Mouse (Mus musculus): ENCODE data around the gene Zfp784. TPM values are rescaled to one million over a fixed set of nuclear protein-coding genes. Genes with fewer than 3 reads are reported as not detected.
A peak's percentile ranks its signal among the peaks of the same experiment; 100 is the strongest.

The Zfp784 gene
- polyA plus RNA-seq, 1 experiment = 8.4 TPM

DNA sequence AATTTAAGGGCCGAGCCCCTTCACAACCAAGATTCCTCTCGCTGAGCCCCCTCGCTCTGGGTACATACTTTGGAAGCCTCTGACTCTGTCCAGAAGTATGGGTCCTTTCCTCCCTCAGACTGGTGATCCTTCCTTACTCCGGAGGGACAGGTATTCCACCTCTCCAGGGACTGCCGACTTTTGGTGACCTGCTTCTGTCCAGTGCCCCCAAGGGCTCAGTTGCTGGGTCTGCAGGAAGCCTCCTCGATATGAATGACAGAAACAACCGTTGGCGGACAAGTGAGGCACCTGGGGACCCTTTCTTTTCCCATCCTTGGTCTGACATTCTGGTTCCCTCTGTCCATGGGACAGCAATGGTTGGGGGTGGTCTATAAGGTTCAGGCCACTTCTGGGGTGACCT lies 19.1 kb upstream of the Zfp784 start:
- 30% methylated on average over 8 of the region's 8 CpGs for WGBS
- Histone ChIP-seq H3K27ac (ENCODE audit: insufficient read depth, low read length) (peak overlapping the region; percentile 70), H3K4me3 (replicated peaks; ENCODE audit: insufficient read depth, low read depth, low read length) (peak overlapping the region; percentile 60), H3K27me3 (ENCODE audit: control insufficient read depth, insufficient read depth, low read length) (no peaks in the 10 kb centered on the region), H3K4me1 (ENCODE audit: control insufficient read depth, insufficient read depth, low read length) (peaks cover 16% of the 10 kb centered on the region)
- no peak for DNase-seq
- TF ChIP-seq POLR2A (IDR thresholded peaks at IDR 0.05; ENCODE audit: borderline replicate concordance, insufficient read depth, low read length) (no peak), CTCF (IDR thresholded peaks at IDR 0.05; ENCODE audit: borderline replicate concordance, insufficient read depth, low read depth, low read length) (no peak)

DNA sequence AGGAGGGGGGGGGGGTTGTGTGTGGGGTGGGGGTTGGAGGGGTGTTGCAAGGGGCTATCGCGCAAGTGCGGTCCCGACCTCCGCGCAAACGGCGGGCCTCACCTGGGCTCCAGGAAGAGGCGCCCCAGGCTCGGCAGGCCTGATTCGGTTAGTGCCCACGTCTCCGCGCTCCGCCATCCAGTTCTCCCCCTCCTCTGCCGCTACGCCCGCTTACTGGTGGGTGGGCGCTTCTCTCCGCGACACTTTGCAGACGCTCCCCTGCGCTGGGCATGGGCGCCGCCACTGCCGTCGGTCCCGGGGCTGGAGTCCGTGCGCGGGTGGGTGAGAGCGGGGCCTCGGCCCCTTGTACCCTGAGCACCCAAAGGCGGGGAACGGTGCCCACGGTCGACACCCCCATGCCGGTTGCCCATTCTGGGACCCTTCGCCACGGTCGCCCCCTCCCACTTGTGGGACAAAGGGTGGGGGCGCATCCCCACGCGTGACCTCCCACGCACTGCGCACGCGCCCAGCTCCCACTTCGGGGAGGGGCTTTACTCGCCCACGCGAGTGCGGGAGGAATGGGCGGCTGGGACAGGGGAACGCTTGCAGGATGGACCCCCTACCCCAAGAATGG lies 18.5 kb upstream of the Zfp784 start:
- no peak for TF ChIP-seq CTCF (IDR thresholded peaks at IDR 0.05; ENCODE audit: borderline replicate concordance, insufficient read depth, low read depth, low read length)
- peak; percentile 50; the same call in 1 of the 2 replicates for TF ChIP-seq POLR2A (IDR thresholded peaks at IDR 0.05; ENCODE audit: borderline replicate concordance, insufficient read depth, low read length)
- H3K27ac ChIP-seq (ENCODE audit: insufficient read depth, low read length) = peak overlapping the region; percentile 70
- 3% methylated on average over 55 of the region's 55 CpGs for WGBS
- DNase-seq = peak; percentile 60 to 75
- H3K4me1 ChIP-seq (ENCODE audit: control insufficient read depth, insufficient read depth, low read length) = peaks cover 16% of the 10 kb centered on the region
- H3K27me3 ChIP-seq (ENCODE audit: control insufficient read depth, insufficient read depth, low read length) = no peaks in the 10 kb centered on the region
- peak overlapping the region; percentile 60 for H3K4me3 ChIP-seq (replicated peaks; ENCODE audit: insufficient read depth, low read depth, low read length)

DNA sequence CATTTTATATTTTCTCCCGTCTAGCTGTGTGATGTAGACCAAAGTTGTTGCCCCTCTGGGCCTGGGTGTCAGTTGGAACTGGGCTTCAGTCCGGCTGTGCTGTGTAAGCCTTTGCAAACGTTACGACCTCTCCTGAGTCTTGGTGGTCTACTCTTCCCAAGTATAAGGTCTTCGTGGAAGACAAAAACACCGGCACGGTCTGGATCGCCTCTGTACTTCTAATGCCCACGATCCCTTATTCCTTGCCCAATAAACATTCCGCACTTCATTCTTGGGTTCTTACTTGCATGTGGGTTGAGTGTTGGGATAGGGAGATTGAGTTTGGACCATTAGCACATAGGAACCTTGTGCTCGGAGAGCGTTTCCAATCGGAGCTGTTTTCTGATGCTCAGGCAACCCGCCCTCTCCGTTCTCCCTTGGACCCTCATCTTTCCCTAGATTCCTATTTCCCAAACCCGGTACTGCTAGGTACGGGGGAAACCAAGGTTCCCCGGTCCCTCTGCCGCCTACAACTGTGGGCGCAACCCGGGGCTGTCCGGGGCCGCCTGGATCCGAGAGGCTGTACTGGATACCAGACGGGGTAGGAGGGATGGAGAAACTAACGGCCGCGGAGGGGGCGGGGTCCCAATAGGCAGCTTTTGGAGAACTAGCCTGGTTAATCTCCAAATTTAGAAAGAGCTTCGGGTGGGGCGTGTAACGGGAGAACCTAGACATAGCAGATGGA lies 15.4 kb upstream of the Zfp784 start:
- peak; percentile 48 to 59 for DNase-seq
- no peak overlapping the region for H3K27ac ChIP-seq (ENCODE audit: insufficient read depth, low read length)
- peak overlapping the region; percentile 66 for H3K4me3 ChIP-seq (replicated peaks; ENCODE audit: insufficient read depth, low read depth, low read length)
- TF ChIP-seq POLR2A (IDR thresholded peaks at IDR 0.05; ENCODE audit: borderline replicate concordance, insufficient read depth, low read length) (peak; percentile 30; the same call in 1 of the 2 replicates), CTCF (IDR thresholded peaks at IDR 0.05; ENCODE audit: borderline replicate concordance, insufficient read depth, low read depth, low read length) (no peak)
- WGBS = 11% methylated on average over 32 of the region's 32 CpGs
- peaks cover 16% of the 10 kb centered on the region for H3K4me1 ChIP-seq (ENCODE audit: control insufficient read depth, insufficient read depth, low read length)
- H3K27me3 ChIP-seq (ENCODE audit: control insufficient read depth, insufficient read depth, low read length) = no peaks in the 10 kb centered on the region

DNA sequence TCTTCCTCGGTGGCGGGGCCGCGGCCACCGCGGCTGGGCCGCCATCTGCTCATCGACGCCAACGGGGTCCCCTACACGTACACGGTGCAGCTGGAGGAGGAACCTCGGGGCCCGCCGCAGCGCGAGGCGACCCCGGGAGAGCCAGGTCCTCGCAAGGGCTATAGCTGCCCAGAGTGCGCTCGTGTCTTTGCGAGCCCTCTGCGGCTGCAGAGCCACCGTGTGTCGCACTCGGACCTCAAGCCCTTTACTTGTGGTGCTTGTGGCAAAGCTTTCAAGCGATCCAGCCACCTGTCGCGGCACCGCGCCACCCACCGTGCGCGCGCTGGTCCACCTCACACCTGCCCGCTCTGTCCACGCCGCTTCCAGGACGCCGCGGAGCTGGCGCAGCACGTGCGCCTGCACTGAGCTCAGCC lies 14.7 kb upstream of the Zfp784 start:
- peak; percentile 47 to 51 for DNase-seq
- 2% methylated on average over 45 of the region's 45 CpGs for WGBS
- peaks cover 16% of the 10 kb centered on the region for H3K4me1 ChIP-seq (ENCODE audit: control insufficient read depth, insufficient read depth, low read length)
- H3K27ac ChIP-seq (ENCODE audit: insufficient read depth, low read length) = no peak overlapping the region
- peak overlapping the region; percentile 69 for H3K4me3 ChIP-seq (replicated peaks; ENCODE audit: insufficient read depth, low read depth, low read length)
- TF ChIP-seq POLR2A (IDR thresholded peaks at IDR 0.05; ENCODE audit: borderline replicate concordance, insufficient read depth, low read length) (no peak), CTCF (IDR thresholded peaks at IDR 0.05; ENCODE audit: borderline replicate concordance, insufficient read depth, low read depth, low read length) (no peak)
- H3K27me3 ChIP-seq (ENCODE audit: control insufficient read depth, insufficient read depth, low read length) = no peaks in the 10 kb centered on the region

DNA sequence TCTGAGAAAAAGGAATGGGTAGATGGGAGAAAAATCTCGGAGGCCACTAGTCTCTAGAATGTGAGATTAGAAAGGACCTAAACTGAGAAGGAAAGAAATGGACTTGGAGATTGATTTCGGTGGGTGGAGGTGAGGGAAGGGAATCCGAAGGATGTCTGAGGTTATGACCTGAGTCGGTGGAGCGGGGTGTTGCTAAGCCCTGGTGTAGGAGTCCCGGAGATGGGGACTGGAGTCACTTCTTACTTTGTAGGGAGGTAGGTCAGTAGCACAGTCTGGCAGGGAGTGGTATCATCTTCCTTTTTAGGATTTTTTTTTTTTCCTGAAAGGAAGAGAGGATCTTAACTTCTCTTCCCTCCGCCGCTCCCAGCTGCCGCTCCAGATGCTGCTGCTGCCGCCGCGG lies 14.2 kb upstream of the Zfp784 start:
- no peak for TF ChIP-seq POLR2A (IDR thresholded peaks at IDR 0.05; ENCODE audit: borderline replicate concordance, insufficient read depth, low read length)
- no peak for TF ChIP-seq CTCF (IDR thresholded peaks at IDR 0.05; ENCODE audit: borderline replicate concordance, insufficient read depth, low read depth, low read length)
- no peak overlapping the region for H3K27ac ChIP-seq (ENCODE audit: insufficient read depth, low read length)

DNA sequence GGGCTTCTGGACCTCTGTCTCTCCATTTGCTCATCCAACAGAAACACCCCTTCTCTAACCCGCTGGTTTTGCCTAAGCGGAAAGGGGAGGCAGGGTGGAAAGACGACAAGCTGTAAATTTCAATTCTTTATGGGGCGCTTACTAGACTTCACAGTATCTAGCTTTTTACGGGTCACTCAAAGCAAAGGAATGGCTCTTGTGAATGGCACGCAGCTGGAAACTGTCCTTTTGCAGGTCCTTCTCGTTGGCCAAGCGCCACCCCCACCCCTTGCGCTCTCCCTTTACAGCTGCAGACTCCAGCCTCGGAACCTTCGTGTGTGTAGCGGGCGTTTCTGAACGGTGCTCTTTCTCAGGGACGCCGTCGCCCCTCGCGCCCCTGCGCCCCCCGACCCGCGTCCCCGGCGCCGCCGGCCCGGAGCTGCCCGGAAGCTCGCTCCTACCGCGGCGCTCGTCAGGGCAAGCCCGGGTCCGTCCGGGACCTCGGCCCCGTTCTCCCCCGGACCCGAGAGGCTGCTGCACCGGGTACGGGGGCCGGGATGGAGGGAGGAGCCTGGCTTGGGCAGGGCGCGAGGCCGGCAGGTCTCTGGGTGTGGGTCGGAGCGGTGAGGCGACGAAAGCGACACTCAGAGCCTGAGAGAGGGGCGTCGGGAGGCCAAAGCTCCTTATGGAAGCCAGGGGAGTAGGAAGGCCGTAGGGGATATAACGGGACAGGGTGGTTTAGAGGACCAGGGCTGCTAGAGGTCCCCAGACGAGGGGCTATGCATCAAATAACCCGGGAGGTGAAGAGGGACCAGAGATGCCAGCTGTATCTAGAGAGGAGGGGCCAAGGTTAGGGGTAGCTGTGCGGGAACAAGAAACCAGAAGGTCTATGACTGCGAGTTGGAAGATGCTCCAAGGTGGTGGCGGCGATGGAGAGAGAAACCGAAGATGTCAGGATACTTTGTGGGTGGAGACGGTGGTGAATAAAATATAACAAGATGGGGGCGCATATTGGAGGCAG lies 13.2 kb upstream of the Zfp784 start, which contains the start of gene Zfp580:
Gene Zfp580, plus strand, starts transcription at position 346 of the 1,000 bp plus-strand sequence.
- peak; percentile 58; the same call in 1 of the 2 replicates for TF ChIP-seq POLR2A (IDR thresholded peaks at IDR 0.05; ENCODE audit: borderline replicate concordance, insufficient read depth, low read length)
- TF ChIP-seq CTCF (IDR thresholded peaks at IDR 0.05; ENCODE audit: borderline replicate concordance, insufficient read depth, low read depth, low read length) = no peak
- Histone ChIP-seq H3K27me3 (ENCODE audit: control insufficient read depth, insufficient read depth, low read length) (no peaks in the 10 kb centered on the region), H3K27ac (ENCODE audit: insufficient read depth, low read length) (peak within 1 kb of the TSS; percentile 10), H3K4me1 (ENCODE audit: control insufficient read depth, insufficient read depth, low read length) (peaks cover 13% of the 10 kb centered on the region), H3K4me3 (replicated peaks; ENCODE audit: insufficient read depth, low read depth, low read length) (peak within 1 kb of the TSS; percentile 69)
- DNase-seq = peak; percentile 84 to 91
- WGBS = 1% methylated on average over 65 of the region's 65 CpGs

More for the DNA sequence above, 14.2 kb upstream of the Zfp784 start:
- Histone ChIP-seq H3K4me1 (ENCODE audit: control insufficient read depth, insufficient read depth, low read length) (peaks cover 13% of the 10 kb centered on the region), H3K4me3 (replicated peaks; ENCODE audit: insufficient read depth, low read depth, low read length) (peak overlapping the region; percentile 69), H3K27me3 (ENCODE audit: control insufficient read depth, insufficient read depth, low read length) (no peaks in the 10 kb centered on the region)
- WGBS = 7% methylated on average over 12 of the region's 12 CpGs
- peak in 1 of 2 experiments; percentile 30 for DNase-seq

DNA sequence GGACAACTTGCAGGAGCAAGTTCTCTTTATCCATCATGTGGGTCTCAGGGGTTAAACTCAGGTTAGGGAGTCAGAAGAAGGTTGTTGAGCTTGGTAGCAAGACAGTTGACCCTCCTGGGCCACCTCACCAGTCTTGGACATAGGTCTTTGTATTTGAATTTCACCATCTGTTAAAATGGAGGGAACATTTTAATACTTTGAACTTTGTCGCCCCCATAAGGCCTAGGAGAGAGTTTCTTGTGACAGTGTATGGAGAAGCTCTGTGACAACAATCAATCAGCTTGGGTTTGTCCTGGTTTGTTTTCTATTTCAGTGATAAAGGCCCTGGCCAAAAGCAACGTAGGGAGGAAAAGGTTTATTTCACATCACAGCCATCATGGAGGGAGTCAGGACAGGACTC lies 9.1 kb upstream of the Zfp784 start:
- Histone ChIP-seq H3K27me3 (ENCODE audit: control insufficient read depth, insufficient read depth, low read length) (no peaks in the 10 kb centered on the region), H3K4me1 (ENCODE audit: control insufficient read depth, insufficient read depth, low read length) (peaks cover 6% of the 10 kb centered on the region; the same call in 1 of the 2 replicates), H3K4me3 (replicated peaks; ENCODE audit: insufficient read depth, low read depth, low read length) (no peak overlapping the region), H3K27ac (ENCODE audit: insufficient read depth, low read length) (no peak overlapping the region)
- TF ChIP-seq POLR2A (IDR thresholded peaks at IDR 0.05; ENCODE audit: borderline replicate concordance, insufficient read depth, low read length) (no peak), CTCF (IDR thresholded peaks at IDR 0.05; ENCODE audit: borderline replicate concordance, insufficient read depth, low read depth, low read length) (peak; percentile 23; the same call in 1 of the 2 replicates)
- peak; percentile 33 to 63 for DNase-seq
- 15% methylated on average over 2 of the region's 2 CpGs for WGBS
